ENCODE assay signal across 26 mouse cellular contexts in the genomic region with DNA sequence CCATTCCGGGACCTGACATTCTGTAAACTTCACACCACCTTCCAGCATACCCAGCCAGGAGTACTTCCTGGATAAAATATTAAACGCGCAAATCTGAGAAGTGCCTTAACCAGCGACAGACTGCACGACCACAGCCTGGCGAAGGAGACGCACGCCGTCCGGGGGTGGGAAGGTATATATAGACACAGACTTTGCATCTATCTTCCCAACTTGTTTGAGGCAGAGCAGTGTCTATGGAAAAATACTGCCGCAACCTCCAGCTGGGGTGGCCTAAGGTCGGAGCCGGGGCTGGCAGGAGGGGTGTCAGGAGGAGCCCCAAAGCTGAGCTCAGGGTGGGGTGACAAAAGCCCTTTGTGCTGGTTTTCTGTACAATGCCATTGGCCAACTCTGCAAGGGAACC. TPM values are rescaled to one million over a fixed set of nuclear protein-coding genes. Genes with fewer than 3 reads are reported as not detected.
DNase-seq lines count a peak whose midpoint lies in the region; ATAC-seq and TF ChIP-seq lines count a peak whose summit lies in the region.
"Had no signal": no experiment of that assay in that cellular context is flagged by ENCODE, and none has a peak within 500 bp of the region (broad histone marks: within the 10 kb centered on the region; RNA-seq: fewer than 3 reads in every experiment).

No protein-coding gene starts in this region.

- ATAC-seq in frontal cortex, adult (ENCODE audit: low TSS enrichment) = peak; percentile 67
- ATAC-seq in stomach, embryonic 16.5 days (ENCODE audit: insufficient read depth, low FRiP score) = 0 out of 2 replicates have a peak, but pooled peaks have one; percentile 25
- no peak for ATAC-seq in stomach, postnatal 0 days (ENCODE audit: low FRiP score, low TSS enrichment)
- no peak for ATAC-seq in intestine, embryonic 16.5 days
- no peak for ATAC-seq in liver, embryonic 11.5 days (replicated peaks; ENCODE audit: low FRiP score)
- ATAC-seq in intestine, embryonic 15.5 days = no peak
- ATAC-seq: CD4-positive, CD25-positive, alpha-beta regulatory T cell, adult 4 months; forebrain, postnatal 0 days; Patski had no signal

- TF ChIP-seq EP300 in stomach, postnatal 0 days (optimal IDR thresholded peaks at IDR 0.05) = no peak

- no peak for DNase-seq in frontal cortex, postnatal 10 days (ENCODE audit: low spot score in 2 of 2)
- no peak for DNase-seq in stomach, postnatal 0 days (ENCODE audit: low spot score)
- peak; percentile 75 to 85 for DNase-seq in left cerebral cortex, postnatal 36 days (ENCODE audit: low spot score in 2 of 2)
- no peak for DNase-seq in liver, embryonic 11.5 days (ENCODE audit: low spot score)
- DNase-seq: adrenal gland, adult 8-10 months; cerebellum, postnatal 25 days; forebrain, postnatal 0 days; gastrocnemius, postnatal 14 days; heart, adult 2 months; kidney, adult 8-10 months; kidney, postnatal 14 days; liver; lung, adult 18-20 months; lung, postnatal 14 days; midbrain, embryonic 14.5 days; thymus, adult 18-20 months had no signal

- H3K9me3 ChIP-seq in stomach, embryonic 16.5 days (replicated peaks; ENCODE audit: control insufficient read depth, low read length) = no peaks in the 10 kb centered on the region
- no peaks in the 10 kb centered on the region for H3K9me3 ChIP-seq in stomach, postnatal 0 days (ENCODE audit: control insufficient read depth, low read length)
- H3K9me3 ChIP-seq in intestine, embryonic 16.5 days (ENCODE audit: control insufficient read depth, low read length) = no peaks in the 10 kb centered on the region
- H3K9me3 ChIP-seq in liver, embryonic 11.5 days (ENCODE audit: control insufficient read depth, low read length) = no peaks in the 10 kb centered on the region
- H3K9me3 ChIP-seq in intestine, embryonic 15.5 days = no peaks in the 10 kb centered on the region
- H3K9me3 ChIP-seq: embryonic facial prominence, embryonic 15.5 days; hindbrain, embryonic 10.5 days; megakaryocyte, embryonic 14.5 days; neural tube, embryonic 13.5 days had no signal

- no peak overlapping the region for H3K4me2 ChIP-seq in stomach, embryonic 16.5 days (ENCODE audit: low read depth, low read length)
- H3K4me2 ChIP-seq in stomach, postnatal 0 days (replicated peaks; ENCODE audit: low read depth) = no peak overlapping the region
- H3K4me2 ChIP-seq in intestine, embryonic 16.5 days (ENCODE audit: low read depth, low read length) = no peak overlapping the region
- no peak overlapping the region for H3K4me2 ChIP-seq in liver, embryonic 11.5 days
- H3K4me2 ChIP-seq in intestine, embryonic 15.5 days (replicated peaks) = no peak overlapping the region
- H3K4me2 ChIP-seq: embryonic facial prominence, embryonic 15.5 days; neural tube, embryonic 13.5 days had no signal

- H3K27me3 ChIP-seq in stomach, embryonic 16.5 days (ENCODE audit: control insufficient read depth, insufficient read depth, low read length) = no peaks in the 10 kb centered on the region
- no peaks in the 10 kb centered on the region for H3K27me3 ChIP-seq in stomach, postnatal 0 days (ENCODE audit: control insufficient read depth, insufficient read depth, low read length)
- H3K27me3 ChIP-seq in intestine, embryonic 16.5 days (replicated peaks; ENCODE audit: control insufficient read depth, insufficient read depth, low read length) = no peaks in the 10 kb centered on the region
- peaks cover 3% of the 10 kb centered on the region; the same call in 1 of the 2 replicates for H3K27me3 ChIP-seq in liver, embryonic 11.5 days (replicated peaks; ENCODE audit: control insufficient read depth, insufficient read depth, low read length)
- H3K27me3 ChIP-seq in intestine, embryonic 15.5 days (replicated peaks) = peaks cover 11% of the 10 kb centered on the region; the same call in 1 of the 2 replicates
- H3K27me3 ChIP-seq: neural tube, embryonic 13.5 days had no signal

- H3K4me1 ChIP-seq in stomach, embryonic 16.5 days (ENCODE audit: control insufficient read depth, insufficient read depth, low read length) = no peaks in the 10 kb centered on the region
- H3K4me1 ChIP-seq in stomach, postnatal 0 days (replicated peaks; ENCODE audit: control insufficient read depth, insufficient read depth) = no peaks in the 10 kb centered on the region
- no peaks in the 10 kb centered on the region for H3K4me1 ChIP-seq in intestine, embryonic 16.5 days (ENCODE audit: control insufficient read depth, insufficient read depth, low read length)
- H3K4me1 ChIP-seq in liver, embryonic 11.5 days (replicated peaks; ENCODE audit: control insufficient read depth, insufficient read depth, low read length) = no peaks in the 10 kb centered on the region
- H3K4me1 ChIP-seq in intestine, embryonic 15.5 days (replicated peaks) = no peaks in the 10 kb centered on the region
- H3K4me1 ChIP-seq: embryonic facial prominence, embryonic 15.5 days; megakaryocyte, embryonic 14.5 days; neural tube, embryonic 13.5 days had no signal

- no peak overlapping the region for H3K4me3 ChIP-seq in stomach, embryonic 16.5 days (replicated peaks; ENCODE audit: low read length)
- no peak overlapping the region for H3K4me3 ChIP-seq in stomach, postnatal 0 days (ENCODE audit: low read depth, low read length)
- H3K4me3 ChIP-seq in intestine, embryonic 16.5 days (ENCODE audit: low read length) = no peak overlapping the region
- H3K4me3 ChIP-seq in liver, embryonic 11.5 days (ENCODE audit: low read depth, low read length) = no peak overlapping the region
- no peak overlapping the region for H3K4me3 ChIP-seq in intestine, embryonic 15.5 days (replicated peaks)
- H3K4me3 ChIP-seq: embryonic facial prominence, embryonic 15.5 days; heart, adult 2 months; hindbrain, embryonic 10.5 days; megakaryocyte, embryonic 14.5 days; neural tube, embryonic 13.5 days had no signal

- TF ChIP-seq CTCF in stomach, postnatal 0 days (IDR thresholded peaks at IDR 0.05; ENCODE audit: low read depth) = no peak

- H3K9ac ChIP-seq in stomach, embryonic 16.5 days (ENCODE audit: low read length) = no peak overlapping the region
- H3K9ac ChIP-seq in stomach, postnatal 0 days (ENCODE audit: low read length) = no peak overlapping the region
- H3K9ac ChIP-seq in intestine, embryonic 16.5 days (ENCODE audit: low read depth, low read length) = no peak overlapping the region
- H3K9ac ChIP-seq in liver, embryonic 11.5 days (ENCODE audit: low read depth, low read length) = no peak overlapping the region
- no peak overlapping the region for H3K9ac ChIP-seq in intestine, embryonic 15.5 days
- H3K9ac ChIP-seq: embryonic facial prominence, embryonic 15.5 days; forebrain, postnatal 0 days; neural tube, embryonic 13.5 days had no signal

- intact Hi-C loops in left cerebral cortex, postnatal 36 days (cut with DNase I) = loop anchor here (2.0 kb wide), 1 partner anchor 35 kb away; no protein-coding TSS in a partner anchor

- no peaks in the 10 kb centered on the region for H3K36me3 ChIP-seq in stomach, embryonic 16.5 days (ENCODE audit: control insufficient read depth, insufficient read depth, low read length)
- no peaks in the 10 kb centered on the region for H3K36me3 ChIP-seq in stomach, postnatal 0 days (ENCODE audit: control insufficient read depth, insufficient read depth, low read length)
- no peaks in the 10 kb centered on the region for H3K36me3 ChIP-seq in intestine, embryonic 16.5 days (ENCODE audit: control insufficient read depth, insufficient read depth, low read length)
- H3K36me3 ChIP-seq in liver, embryonic 11.5 days (ENCODE audit: control insufficient read depth, insufficient read depth, low read length) = no peaks in the 10 kb centered on the region
- no peaks in the 10 kb centered on the region for H3K36me3 ChIP-seq in intestine, embryonic 15.5 days
- H3K36me3 ChIP-seq: embryonic facial prominence, embryonic 15.5 days; hindbrain, embryonic 10.5 days; neural tube, embryonic 13.5 days had no signal

- H3K27ac ChIP-seq in stomach, embryonic 16.5 days (ENCODE audit: low read length) = no peak overlapping the region
- no peak overlapping the region for H3K27ac ChIP-seq in stomach, postnatal 0 days (replicated peaks)
- H3K27ac ChIP-seq in intestine, embryonic 16.5 days (ENCODE audit: low read length) = no peak overlapping the region
- no peak overlapping the region for H3K27ac ChIP-seq in liver, embryonic 11.5 days (ENCODE audit: low read depth, low read length)
- no peak overlapping the region for H3K27ac ChIP-seq in intestine, embryonic 15.5 days
- H3K27ac ChIP-seq: embryonic facial prominence, embryonic 15.5 days; heart, adult 2 months; neural tube, embryonic 13.5 days had no signal

- WGBS in stomach, embryonic 16.5 days = 79% methylated on average over 13 of the region's 13 CpGs
- 80% methylated on average over 13 of the region's 13 CpGs for WGBS in stomach, postnatal 0 days
- 80% methylated on average over 13 of the region's 13 CpGs for WGBS in intestine, embryonic 16.5 days
- 85% methylated on average over 13 of the region's 13 CpGs for WGBS in liver, embryonic 11.5 days
- WGBS in intestine, embryonic 15.5 days = 83% methylated on average over 13 of the region's 13 CpGs

RNA-seq across cellular contexts. Expression of a gene that starts 19.8 kb away (rescaled TPM):
- 0.41 and 0.77 TPM in 2 replicates for polyA plus RNA-seq in stomach, embryonic 16.5 days (2015; fragmentation: Nextera tagmentation; extraction: Ambion mirVana)
- 9.7 and 10.8 TPM in 2 replicates for polyA plus RNA-seq in stomach, postnatal 0 days (2015; fragmentation: Nextera tagmentation; extraction: Ambion mirVana)
- 100 to 1,000 TPM in 1 of 2 experiments, 10 to 100 TPM in 1; 90.9 to 102 TPM for total RNA-seq in left cerebral cortex, postnatal 36 days (2021)
- 1.1 and 1.3 TPM in 2 replicates for polyA plus RNA-seq in intestine, embryonic 16.5 days (2015; fragmentation: Nextera tagmentation; extraction: Ambion mirVana)
- polyA plus RNA-seq in liver, embryonic 11.5 days (2014; fragmentation: Nextera tagmentation; extraction: Ambion mirVana) = 4.1 and 4.8 TPM in 2 replicates
- 2.7 and 3.7 TPM in 2 replicates for polyA plus RNA-seq in intestine, embryonic 15.5 days (2015; fragmentation: Nextera tagmentation; extraction: Ambion mirVana)

RNA-seq across cellular contexts. Expression of a gene that starts 33.8 kb away (rescaled TPM):
- polyA plus RNA-seq in stomach, embryonic 16.5 days (2015; fragmentation: Nextera tagmentation; extraction: Ambion mirVana) = 0.36 and 0.39 TPM in 2 replicates
- polyA plus RNA-seq in stomach, postnatal 0 days (2015; fragmentation: Nextera tagmentation; extraction: Ambion mirVana) = 0.49 and 0.50 TPM in 2 replicates
- total RNA-seq in left cerebral cortex, postnatal 36 days (2021) = 100 to 1,000 TPM; 326 to 349 TPM
- 0.10 and 0.12 TPM in 2 replicates for polyA plus RNA-seq in intestine, embryonic 16.5 days (2015; fragmentation: Nextera tagmentation; extraction: Ambion mirVana)
- 0.13 and 0.14 TPM in 2 replicates for polyA plus RNA-seq in liver, embryonic 11.5 days (2014; fragmentation: Nextera tagmentation; extraction: Ambion mirVana)
- polyA plus RNA-seq in intestine, embryonic 15.5 days (2015; fragmentation: Nextera tagmentation; extraction: Ambion mirVana) = 0.24 and 0.25 TPM in 2 replicates
- polyA plus RNA-seq: CD4-positive, CD25-positive, alpha-beta regulatory T cell, adult 4 months had no signal

RNA-seq across cellular contexts. Expression of a gene that starts 53.5 kb away (rescaled TPM):
- 1.9 and 2.5 TPM in 2 replicates for polyA plus RNA-seq in stomach, embryonic 16.5 days (2015; fragmentation: Nextera tagmentation; extraction: Ambion mirVana)
- polyA plus RNA-seq in stomach, postnatal 0 days (2015; fragmentation: Nextera tagmentation; extraction: Ambion mirVana) = 1.1 TPM in 2 replicates
- total RNA-seq in left cerebral cortex, postnatal 36 days (2021) = 100 to 1,000 TPM; 129 to 134 TPM
- 2.2 and 2.6 TPM in 2 replicates for polyA plus RNA-seq in intestine, embryonic 16.5 days (2015; fragmentation: Nextera tagmentation; extraction: Ambion mirVana)
- polyA plus RNA-seq in liver, embryonic 11.5 days (2014; fragmentation: Nextera tagmentation; extraction: Ambion mirVana) = 0.97 and 1.0 TPM in 2 replicates
- 1.9 and 2.4 TPM in 2 replicates for polyA plus RNA-seq in intestine, embryonic 15.5 days (2015; fragmentation: Nextera tagmentation; extraction: Ambion mirVana)

Comparison
In these comparisons a context has a peak if more than half of its experiments do, and no peak if none do; other contexts are left out.
1. ATAC-seq: peak in frontal cortex, adult (single experiment) and stomach, embryonic 16.5 days (single experiment); none in stomach, postnatal 0 days (single experiment), intestine, embryonic 16.5 days (single experiment), liver, embryonic 11.5 days (single experiment) and intestine, embryonic 15.5 days (single experiment).
2. DNase-seq: peak in left cerebral cortex, postnatal 36 days (2 of 2); none in frontal cortex, postnatal 10 days (0 of 2), stomach, postnatal 0 days (single experiment) and liver, embryonic 11.5 days (single experiment).